Mouse (Mus musculus) forebrain, embryonic 12.5 days (tissue): Measurements from ENCODE around the gene Myo16. TPM values are rescaled to one million over a fixed set of nuclear protein-coding genes. Genes with fewer than 3 reads are reported as not detected.

ENCODE experiments used
- ATAC-seq: fragments of 200-750 bp; cut with Nextera tagmentation; 2 replicates; pipeline ENCODE4 v1.8.0; 2017; ENCODE audit warnings: moderate TSS enrichment; ENCODE audit not compliant: low FRiP score
- H3K27ac ChIP-seq: fragments of 300-500 bp; sonication (generic); 2 replicates; pipeline ENCODE4 v1.5.1; 2016; ENCODE audit warnings: mild to moderate bottlenecking
- H3K27me3 ChIP-seq: fragments of 300-500 bp; sonication (generic); 2 replicates; pipeline ENCODE4 v1.6.1; 2016; ENCODE audit warnings: mild to moderate bottlenecking
- H3K36me3 ChIP-seq: fragments of 300-500 bp; sonication (generic); replicated peaks from 2 replicates; pipeline ENCODE4 v1.6.1; 2016; ENCODE audit warnings: mild to moderate bottlenecking
- H3K4me1 ChIP-seq: fragments of 300-500 bp; sonication (generic); 2 replicates; pipeline ENCODE4 v1.6.1; 2016
- H3K4me2 ChIP-seq: fragments of 300-500 bp; sonication (generic); 2 replicates; pipeline ENCODE4 v1.6.1; 2016; ENCODE audit warnings: mild to moderate bottlenecking, moderate library complexity
- H3K4me3 ChIP-seq: fragments of 300-500 bp; sonication (generic); replicated peaks from 2 replicates; pipeline ENCODE4 v1.5.1; 2016; ENCODE audit warnings: mild to moderate bottlenecking
- H3K9ac ChIP-seq: fragments of 300-500 bp; sonication (generic); 2 replicates; pipeline ENCODE4 v1.6.1; 2016; ENCODE audit warnings: mild to moderate bottlenecking
- H3K9me3 ChIP-seq: fragments of 300-500 bp; sonication (generic); 2 replicates; pipeline ENCODE4 v1.6.1; 2016
- WGBS: fragments of 180-500 bp; shearing (Covaris S2); methylation state at CpG from one replicate; pipeline ENCODE4 v1.1.7; 2016; 5-methylcytosine and 5-hydroxymethylcytosine counted together
- polyA plus RNA-seq: library from polyadenylated mRNA; unstranded; fragments of >200 nt; fragmentation: Nextera tagmentation; extraction: Ambion mirVana; gene quantifications from 2 replicates; pipeline ENCODE4 v1.2.1, GENCODE M21; 2016

The Myo16 gene
- polyA plus RNA-seq, 1 experiment from 2014 or later, result 1.8 TPM

DNA sequence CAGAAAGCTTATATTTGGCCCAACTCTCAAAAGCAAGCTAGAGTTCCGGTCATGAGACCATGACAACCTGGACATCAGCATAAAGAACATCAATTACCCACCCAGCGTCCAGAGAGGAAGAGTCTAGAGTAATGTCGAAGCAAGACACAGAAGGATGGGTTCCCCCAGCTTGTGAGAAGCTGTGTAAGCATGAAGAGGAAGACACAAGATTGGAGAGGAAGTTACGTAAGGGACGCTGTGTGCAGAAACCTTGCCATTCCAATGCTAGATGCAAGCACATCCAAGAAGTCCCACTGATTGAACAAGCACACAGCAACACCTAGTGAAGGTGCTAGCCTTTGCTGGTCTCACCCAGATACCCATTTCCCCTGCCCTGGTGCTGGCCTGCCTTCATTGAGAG, 492.0 kb downstream of the Myo16 start:
- Histone ChIP-seq H3K9me3 (no peaks in the 10 kb centered on the region), H3K4me2 (no peak overlapping the region), H3K27ac (no peak overlapping the region), H3K4me1 (peaks cover 9% of the 10 kb centered on the region; the same call in 1 of the 2 replicates), H3K9ac (no peak overlapping the region), H3K27me3 (peaks cover 4% of the 10 kb centered on the region; the same call in 1 of the 2 replicates), H3K36me3 (no peaks in the 10 kb centered on the region), H3K4me3 (no peak overlapping the region)
- no peak for ATAC-seq
- WGBS, result 98% methylated on average over 5 of the region's 5 CpGs

- H3K36me3 ChIP-seq, result no peaks in the 10 kb centered on the region
- H3K4me3 ChIP-seq, result no peak overlapping the region
- ATAC-seq, result no peak
- no peak overlapping the region for H3K4me2 ChIP-seq
- H3K4me1 ChIP-seq, result peaks cover 9% of the 10 kb centered on the region; the same call in 1 of the 2 replicates
- H3K27ac ChIP-seq, result no peak overlapping the region
- H3K9me3 ChIP-seq, result no peaks in the 10 kb centered on the region
- peaks cover 4% of the 10 kb centered on the region; the same call in 1 of the 2 replicates for H3K27me3 ChIP-seq
- 73% methylated on average over 10 of the region's 10 CpGs for WGBS
- no peak overlapping the region for H3K9ac ChIP-seq
Observed at GRCm38 (mm10) chr8:10646485-10646884, 492.8 kb downstream of the Myo16 start.

- no peak for ATAC-seq
- Histone ChIP-seq H3K27ac (no peak overlapping the region), H3K36me3 (no peaks in the 10 kb centered on the region), H3K9ac (no peak overlapping the region), H3K4me2 (no peak overlapping the region), H3K27me3 (peaks cover 5% of the 10 kb centered on the region; the same call in 1 of the 2 replicates), H3K4me1 (no peaks in the 10 kb centered on the region), H3K4me3 (no peak overlapping the region), H3K9me3 (no peaks in the 10 kb centered on the region)
- WGBS, result 70% methylated on average over 12 of the region's 12 CpGs
Observed at GRCm38 (mm10) chr8:10651546-10652315, 498.0 kb downstream of the Myo16 start.

DNA sequence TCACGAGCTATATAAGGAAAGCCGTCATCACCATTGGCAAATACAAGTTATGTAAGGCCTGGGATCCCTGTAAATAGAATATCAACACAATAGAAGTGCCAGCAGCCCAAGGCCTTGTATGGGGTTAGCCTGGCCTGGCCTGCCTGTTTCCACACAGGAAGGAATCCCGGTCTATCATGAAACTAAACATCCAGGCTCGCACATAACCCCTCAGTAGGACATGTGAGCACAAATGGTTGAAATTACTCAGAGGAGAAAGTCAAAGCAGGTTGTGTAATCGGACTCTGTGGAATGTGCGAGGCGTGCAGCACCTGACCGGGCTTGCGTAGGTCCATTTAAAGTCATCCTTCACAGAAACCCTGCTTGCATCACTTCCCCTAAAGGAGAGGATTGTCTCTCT, 499.6 kb downstream of the Myo16 start:
- no peaks in the 10 kb centered on the region for H3K36me3 ChIP-seq
- 90% methylated on average over 9 of the region's 9 CpGs for WGBS
- H3K27ac ChIP-seq, result no peak overlapping the region
- H3K9ac ChIP-seq, result no peak overlapping the region
- H3K4me1 ChIP-seq, result no peaks in the 10 kb centered on the region
- 0 out of 2 replicates have a peak, but pooled peaks cover 4% of the 10 kb centered on the region for H3K27me3 ChIP-seq
- H3K4me2 ChIP-seq, result no peak overlapping the region
- no peak overlapping the region for H3K4me3 ChIP-seq
- no peaks in the 10 kb centered on the region for H3K9me3 ChIP-seq
- no peak for ATAC-seq

DNA sequence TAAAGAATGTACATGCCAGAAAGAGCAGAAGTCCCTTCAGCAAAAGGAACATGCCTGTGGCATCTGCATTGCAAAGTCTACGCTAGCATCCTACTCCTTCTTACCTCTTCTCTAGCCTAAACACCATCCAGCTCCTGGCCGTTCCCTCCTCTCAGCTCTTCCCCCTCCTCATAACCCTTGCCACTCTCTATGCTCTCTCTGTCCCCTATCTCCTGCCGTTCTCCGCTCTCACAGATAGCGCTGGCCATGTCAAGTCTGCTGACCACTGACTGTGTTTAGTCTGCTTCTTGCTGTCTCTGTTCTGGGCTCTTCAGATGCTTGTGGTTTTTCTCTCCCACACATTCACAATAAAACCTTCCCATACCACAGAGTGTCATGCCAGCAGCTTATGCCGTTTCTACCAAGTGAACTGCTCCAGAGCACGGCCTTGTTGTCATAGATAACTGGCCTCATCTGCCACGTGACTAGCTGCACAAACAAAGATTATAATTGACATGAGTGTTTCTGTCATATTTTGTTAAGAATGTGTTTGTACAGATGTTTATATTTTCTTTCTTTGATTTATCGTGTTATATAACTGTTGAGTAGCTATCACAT, 501.3 kb downstream of the Myo16 start:
- ATAC-seq, result no peak
- WGBS, result 89% methylated on average over 9 of the region's 9 CpGs
- Histone ChIP-seq H3K36me3 (no peaks in the 10 kb centered on the region), H3K27ac (no peak overlapping the region), H3K27me3 (0 out of 2 replicates have a peak, but pooled peaks cover 4% of the 10 kb centered on the region), H3K4me2 (no peak overlapping the region), H3K4me1 (no peaks in the 10 kb centered on the region), H3K9me3 (no peaks in the 10 kb centered on the region), H3K4me3 (no peak overlapping the region), H3K9ac (no peak overlapping the region)

DNA sequence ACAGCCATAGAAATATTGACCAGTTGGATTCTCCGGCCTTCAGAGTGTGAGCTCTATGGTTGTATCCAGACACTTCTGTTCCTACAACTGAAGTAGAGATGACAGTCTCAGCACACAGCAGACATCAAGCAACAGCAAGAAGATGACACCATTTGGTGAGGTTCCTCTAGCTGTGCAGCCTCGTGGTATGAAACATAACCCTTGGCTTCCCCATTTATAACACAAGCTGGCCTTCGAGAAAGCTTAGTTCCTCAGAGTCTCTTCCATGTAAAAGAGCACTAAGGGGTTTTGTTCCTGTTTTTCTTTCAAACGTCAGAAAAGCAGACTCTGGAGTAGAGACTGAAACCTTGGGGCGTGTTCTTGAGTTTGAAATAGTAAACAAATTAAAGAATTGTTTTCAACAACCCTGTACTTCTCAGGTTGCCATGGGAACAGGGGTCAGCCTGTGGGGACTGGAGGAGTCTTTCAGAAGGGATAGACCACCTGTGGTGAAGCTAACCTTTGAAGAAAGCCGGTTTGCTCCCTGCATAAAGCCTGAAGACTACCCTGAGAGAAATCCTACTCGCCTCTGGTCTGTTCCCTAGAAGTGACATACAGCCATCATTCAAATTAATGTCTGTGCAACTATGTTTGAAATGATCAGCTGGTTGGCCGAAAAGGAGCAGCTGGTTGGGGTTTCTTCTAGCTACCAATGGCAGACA, 510.2 kb downstream of the Myo16 start:
- H3K27ac ChIP-seq, result peak overlapping the region; percentile 59; the same call in 1 of the 2 replicates
- no peaks in the 10 kb centered on the region for H3K9me3 ChIP-seq
- H3K4me3 ChIP-seq, result no peak overlapping the region
- H3K36me3 ChIP-seq, result no peaks in the 10 kb centered on the region
- H3K4me1 ChIP-seq, result peaks cover 30% of the 10 kb centered on the region
- WGBS, result 11% methylated on average over 8 of the region's 8 CpGs
- peaks cover 13% of the 10 kb centered on the region; the same call in 1 of the 2 replicates for H3K27me3 ChIP-seq
- ATAC-seq, result peak; percentile 48; the same call in 1 of the 2 replicates
- H3K9ac ChIP-seq, result no peak overlapping the region
- H3K4me2 ChIP-seq, result no peak overlapping the region; the same call in 1 of the 2 replicates

GRCm38 (mm10) chr8:10664861-10665543, 511.3 kb downstream of the Myo16 start:
- peak overlapping the region; percentile 16; the same call in 1 of the 2 replicates for H3K27ac ChIP-seq
- no peak overlapping the region for H3K4me3 ChIP-seq
- no peaks in the 10 kb centered on the region for H3K9me3 ChIP-seq
- peaks cover 30% of the 10 kb centered on the region for H3K4me1 ChIP-seq
- 6% methylated on average over 13 of the region's 13 CpGs for WGBS
- H3K9ac ChIP-seq, result no peak overlapping the region
- no peaks in the 10 kb centered on the region for H3K36me3 ChIP-seq
- peak overlapping the region; percentile 13 for H3K4me2 ChIP-seq
- ATAC-seq, result 0 out of 2 replicates have a peak, but pooled peaks have one; percentile 39
- peaks cover 13% of the 10 kb centered on the region; the same call in 1 of the 2 replicates for H3K27me3 ChIP-seq

DNA sequence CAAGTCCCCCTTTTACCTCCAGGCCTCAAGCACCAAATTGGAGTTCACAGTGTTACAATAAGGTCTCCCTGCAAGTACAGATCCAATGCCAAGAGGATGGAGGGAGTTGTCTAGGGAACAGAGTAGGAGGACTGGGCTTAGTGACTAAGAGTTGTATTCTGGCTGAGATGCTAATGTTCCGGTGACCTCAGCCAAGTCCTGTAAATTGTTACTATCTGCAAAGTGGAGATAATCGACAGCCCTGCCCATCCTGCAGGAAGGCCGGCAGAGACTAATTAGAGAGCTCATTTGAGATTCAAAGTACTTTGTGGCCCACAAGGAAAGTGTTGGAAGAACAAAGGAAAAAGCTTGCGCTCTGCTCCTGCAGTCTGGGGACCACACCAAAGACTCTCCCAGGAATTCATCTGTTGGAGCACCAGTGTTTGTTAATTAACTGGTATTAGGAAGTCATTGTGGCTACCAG, 512.1 kb downstream of the Myo16 start:
- Histone ChIP-seq H3K9ac (no peak overlapping the region), H3K27me3 (peaks cover 13% of the 10 kb centered on the region; the same call in 1 of the 2 replicates), H3K4me1 (peaks cover 30% of the 10 kb centered on the region), H3K36me3 (no peaks in the 10 kb centered on the region), H3K4me3 (no peak overlapping the region), H3K27ac (peak overlapping the region; percentile 16; the same call in 1 of the 2 replicates), H3K9me3 (no peaks in the 10 kb centered on the region), H3K4me2 (no peak overlapping the region; the same call in 1 of the 2 replicates)
- WGBS, result 2% methylated on average over 4 of the region's 4 CpGs
- ATAC-seq, result peak; percentile 81

DNA sequence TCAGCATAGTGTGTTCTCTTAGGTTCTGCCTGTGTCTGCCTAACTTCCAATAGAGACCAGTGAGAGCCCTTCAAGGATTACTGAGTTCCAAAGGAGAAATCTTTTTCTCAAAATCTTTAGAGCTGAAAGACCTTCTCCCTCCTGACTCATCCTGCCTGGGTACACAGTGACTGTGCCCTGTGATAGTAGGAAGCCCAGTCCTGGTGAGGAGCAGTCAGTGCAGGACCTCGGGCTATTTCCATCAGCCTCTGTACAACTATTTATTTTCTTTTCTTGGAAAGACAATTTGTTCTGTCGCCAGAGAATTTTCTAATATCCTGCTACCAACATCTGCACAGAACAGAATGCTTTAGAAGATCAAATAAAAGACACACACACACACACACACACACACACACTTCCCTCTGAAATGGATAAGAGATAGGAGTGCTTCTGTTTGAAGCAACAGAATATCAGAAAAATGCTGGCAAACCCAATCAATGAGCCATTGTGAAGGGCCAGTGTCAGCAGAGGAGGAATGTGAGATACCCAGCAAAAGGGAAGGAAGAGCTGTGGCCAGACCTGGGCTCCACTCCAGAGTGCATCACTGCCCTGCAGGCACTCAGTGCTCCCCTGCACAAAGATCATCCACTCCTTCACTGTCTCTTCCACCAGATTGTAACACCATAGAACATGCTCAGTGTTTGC, 518.3 kb downstream of the Myo16 start:
- H3K27me3 ChIP-seq, result peaks cover 16% of the 10 kb centered on the region; the same call in 1 of the 2 replicates
- no peak overlapping the region for H3K4me2 ChIP-seq
- no peak overlapping the region for H3K4me3 ChIP-seq
- no peaks in the 10 kb centered on the region for H3K9me3 ChIP-seq
- no peak for ATAC-seq
- WGBS, result 66% methylated on average over 2 of the region's 2 CpGs
- peaks cover 3% of the 10 kb centered on the region; the same call in 1 of the 2 replicates for H3K4me1 ChIP-seq
- no peaks in the 10 kb centered on the region for H3K36me3 ChIP-seq
- no peak overlapping the region for H3K9ac ChIP-seq
- no peak overlapping the region for H3K27ac ChIP-seq

- ATAC-seq, result no peak
- Histone ChIP-seq H3K4me2 (no peak overlapping the region), H3K4me3 (no peak overlapping the region), H3K9me3 (no peaks in the 10 kb centered on the region), H3K36me3 (no peaks in the 10 kb centered on the region), H3K4me1 (no peaks in the 10 kb centered on the region), H3K27me3 (peaks cover 11% of the 10 kb centered on the region), H3K27ac (no peak overlapping the region), H3K9ac (no peak overlapping the region)
- 86% methylated on average over 9 of the region's 9 CpGs for WGBS
Observed at GRCm38 (mm10) chr8:10677840-10678410, 524.2 kb downstream of the Myo16 start.

DNA sequence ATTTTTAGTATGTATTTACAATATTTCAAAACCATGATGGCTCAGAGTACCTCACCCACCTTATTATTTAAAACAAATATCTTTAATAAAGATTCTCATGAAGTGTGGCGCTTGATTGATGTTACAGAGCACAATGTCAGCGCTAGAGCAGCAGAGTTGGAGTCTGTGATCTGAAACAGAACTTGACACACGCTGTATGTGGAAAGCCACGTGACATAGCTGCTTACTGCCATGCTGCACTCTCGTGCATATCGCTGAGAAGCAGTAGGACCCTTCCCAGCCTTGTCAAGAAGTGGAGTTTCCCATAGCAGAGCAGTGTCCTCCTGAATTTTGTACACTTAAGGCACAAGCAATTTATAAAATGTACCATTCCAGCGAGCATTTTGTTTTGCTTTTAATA, 528.2 kb downstream of the Myo16 start:
- no peak for ATAC-seq
- WGBS, result 87% methylated on average over 7 of the region's 7 CpGs

More for the DNA sequence above, 528.2 kb downstream of the Myo16 start:
- no peak overlapping the region for H3K27ac ChIP-seq
- H3K27me3 ChIP-seq, result peaks cover 20% of the 10 kb centered on the region
- no peaks in the 10 kb centered on the region for H3K36me3 ChIP-seq
- no peaks in the 10 kb centered on the region for H3K4me1 ChIP-seq
- H3K4me3 ChIP-seq, result no peak overlapping the region
- H3K9ac ChIP-seq, result no peak overlapping the region
- H3K4me2 ChIP-seq, result no peak overlapping the region
- no peaks in the 10 kb centered on the region for H3K9me3 ChIP-seq
